Mouse (Mus musculus): ENCODE results near the gene Cutal.

Gene Cutal

GRCm38 (mm10) chr2:34901726-34902125 is 27.5 kb downstream of the Cutal start:
- Histone ChIP-seq H3K27me3 (ENCODE audit: control insufficient read depth, insufficient read depth, low read length, poor library complexity, severe bottlenecking) (no peaks in the 10 kb centered on the region), H3K36me3 (ENCODE audit: control insufficient read depth, insufficient read depth, low read length, poor library complexity, severe bottlenecking) (no peaks in the 10 kb centered on the region)
- no peak for DNase-seq (ENCODE audit: low read depth, low spot score)

GRCm38 (mm10) chr2:34902731-34903130 is 28.5 kb downstream of the Cutal start:
- no peaks in the 10 kb centered on the region for H3K36me3 ChIP-seq (ENCODE audit: control insufficient read depth, insufficient read depth, low read length, poor library complexity, severe bottlenecking)
- no peak for DNase-seq (ENCODE audit: low read depth, low spot score)

GRCm38 (mm10) chr2:34903191-34903590 is 29.0 kb downstream of the Cutal start:
- no peaks in the 10 kb centered on the region for H3K36me3 ChIP-seq (ENCODE audit: control insufficient read depth, insufficient read depth, low read length, poor library complexity, severe bottlenecking)

More at GRCm38 (mm10) chr2:34902731-34903130, 28.5 kb downstream of the Cutal start:
- no peaks in the 10 kb centered on the region for H3K27me3 ChIP-seq (ENCODE audit: control insufficient read depth, insufficient read depth, low read length, poor library complexity, severe bottlenecking)

GRCm38 (mm10) chr2:34903652-34904405 is 29.6 kb downstream of the Cutal start:
- no peak for DNase-seq (ENCODE audit: low read depth, low spot score)
- H3K27me3 ChIP-seq (ENCODE audit: control insufficient read depth, insufficient read depth, low read length, poor library complexity, severe bottlenecking) = no peaks in the 10 kb centered on the region
- H3K36me3 ChIP-seq (ENCODE audit: control insufficient read depth, insufficient read depth, low read length, poor library complexity, severe bottlenecking) = no peaks in the 10 kb centered on the region

More at GRCm38 (mm10) chr2:34903191-34903590, 29.0 kb downstream of the Cutal start:
- DNase-seq (ENCODE audit: low read depth, low spot score) = no peak
- H3K27me3 ChIP-seq (ENCODE audit: control insufficient read depth, insufficient read depth, low read length, poor library complexity, severe bottlenecking) = no peaks in the 10 kb centered on the region

- no peaks in the 10 kb centered on the region for H3K36me3 ChIP-seq (ENCODE audit: control insufficient read depth, insufficient read depth, low read length, poor library complexity, severe bottlenecking)
- no peaks in the 10 kb centered on the region for H3K27me3 ChIP-seq (ENCODE audit: control insufficient read depth, insufficient read depth, low read length, poor library complexity, severe bottlenecking)
- peak; percentile 98 for DNase-seq (ENCODE audit: low read depth, low spot score)
Observed at GRCm38 (mm10) chr2:34904849-34905542, 30.8 kb downstream of the Cutal start.

GRCm38 (mm10) chr2:34906426-34906825 is 32.2 kb downstream of the Cutal start:
- no peaks in the 10 kb centered on the region for H3K36me3 ChIP-seq (ENCODE audit: control insufficient read depth, insufficient read depth, low read length, poor library complexity, severe bottlenecking)
- DNase-seq (ENCODE audit: low read depth, low spot score) = no peak
- no peaks in the 10 kb centered on the region for H3K27me3 ChIP-seq (ENCODE audit: control insufficient read depth, insufficient read depth, low read length, poor library complexity, severe bottlenecking)

- DNase-seq (ENCODE audit: low read depth, low spot score) = peak; percentile 85
- Histone ChIP-seq H3K36me3 (ENCODE audit: control insufficient read depth, insufficient read depth, low read length, poor library complexity, severe bottlenecking) (no peaks in the 10 kb centered on the region), H3K27me3 (ENCODE audit: control insufficient read depth, insufficient read depth, low read length, poor library complexity, severe bottlenecking) (no peaks in the 10 kb centered on the region)
Observed at GRCm38 (mm10) chr2:34906861-34907604, 32.8 kb downstream of the Cutal start.

- no peaks in the 10 kb centered on the region for H3K27me3 ChIP-seq (ENCODE audit: control insufficient read depth, insufficient read depth, low read length, poor library complexity, severe bottlenecking)
- H3K36me3 ChIP-seq (ENCODE audit: control insufficient read depth, insufficient read depth, low read length, poor library complexity, severe bottlenecking) = no peaks in the 10 kb centered on the region
- no peak for DNase-seq (ENCODE audit: low read depth, low spot score)
Observed at GRCm38 (mm10) chr2:34909719-34910118, 35.5 kb downstream of the Cutal start.

- Histone ChIP-seq H3K27me3 (ENCODE audit: control insufficient read depth, insufficient read depth, low read length, poor library complexity, severe bottlenecking) (no peaks in the 10 kb centered on the region), H3K36me3 (ENCODE audit: control insufficient read depth, insufficient read depth, low read length, poor library complexity, severe bottlenecking) (no peaks in the 10 kb centered on the region)
- DNase-seq (ENCODE audit: low read depth, low spot score) = no peak
Observed at GRCm38 (mm10) chr2:34911871-34912270, 37.7 kb downstream of the Cutal start.

GRCm38 (mm10) chr2:34912613-34913012 is 38.4 kb downstream of the Cutal start:
- no peak for DNase-seq (ENCODE audit: low read depth, low spot score)
- H3K27me3 ChIP-seq (ENCODE audit: control insufficient read depth, insufficient read depth, low read length, poor library complexity, severe bottlenecking) = no peaks in the 10 kb centered on the region
- no peaks in the 10 kb centered on the region for H3K36me3 ChIP-seq (ENCODE audit: control insufficient read depth, insufficient read depth, low read length, poor library complexity, severe bottlenecking)

GRCm38 (mm10) chr2:34913218-34914068 is 39.2 kb downstream of the Cutal start, which contains the start of gene Phf19:
TSS of gene Phf19 (minus strand) at chr2:34914026.
- H3K27me3 ChIP-seq (ENCODE audit: control insufficient read depth, insufficient read depth, low read length, poor library complexity, severe bottlenecking) = no peaks in the 10 kb centered on the region
- peak; percentile 64 for DNase-seq (ENCODE audit: low read depth, low spot score)
- H3K36me3 ChIP-seq (ENCODE audit: control insufficient read depth, insufficient read depth, low read length, poor library complexity, severe bottlenecking) = no peaks in the 10 kb centered on the region

- Histone ChIP-seq H3K36me3 (ENCODE audit: control insufficient read depth, insufficient read depth, low read length, poor library complexity, severe bottlenecking) (no peaks in the 10 kb centered on the region), H3K27me3 (ENCODE audit: control insufficient read depth, insufficient read depth, low read length, poor library complexity, severe bottlenecking) (no peaks in the 10 kb centered on the region)
- peak; percentile 75 for DNase-seq (ENCODE audit: low read depth, low spot score)
Observed at GRCm38 (mm10) chr2:34914069-34914822, 40.0 kb downstream of the Cutal start.

GRCm38 (mm10) chr2:34914823-34915082 is 40.6 kb downstream of the Cutal start:
- H3K27me3 ChIP-seq (ENCODE audit: control insufficient read depth, insufficient read depth, low read length, poor library complexity, severe bottlenecking) = no peaks in the 10 kb centered on the region
- no peak for DNase-seq (ENCODE audit: low read depth, low spot score)
- H3K36me3 ChIP-seq (ENCODE audit: control insufficient read depth, insufficient read depth, low read length, poor library complexity, severe bottlenecking) = no peaks in the 10 kb centered on the region

GRCm38 (mm10) chr2:34915103-34915502 is 40.9 kb downstream of the Cutal start:
- Histone ChIP-seq H3K27me3 (ENCODE audit: control insufficient read depth, insufficient read depth, low read length, poor library complexity, severe bottlenecking) (no peaks in the 10 kb centered on the region), H3K36me3 (ENCODE audit: control insufficient read depth, insufficient read depth, low read length, poor library complexity, severe bottlenecking) (no peaks in the 10 kb centered on the region)
- DNase-seq (ENCODE audit: low read depth, low spot score) = no peak
